Mouse (Mus musculus) heart, embryonic 13.5 days (tissue): Measurements from ENCODE around the gene Acsl5. TPM values are rescaled to one million over a fixed set of nuclear protein-coding genes. Genes with fewer than 3 reads are reported as not detected.

Experiments
- ATAC-seq: fragments of 200-750 bp; cut with Nextera tagmentation; 2 replicates; pipeline ENCODE4 v1.8.0; 2017; ENCODE audit warnings: moderate TSS enrichment; ENCODE audit not compliant: insufficient number of reproducible peaks, low FRiP score, low TSS enrichment; ENCODE audit errors: extremely low read depth
- H3K27ac ChIP-seq: fragments of 300-500 bp; sonication (generic); replicated peaks from 2 replicates; pipeline ENCODE4 v1.5.1; 2015; ENCODE audit warnings: moderate library complexity, mild to moderate bottlenecking, inconsistent platforms
- H3K27me3 ChIP-seq: fragments of 300-500 bp; sonication (generic); replicated peaks from 2 replicates; pipeline ENCODE4 v1.6.1; 2015; ENCODE audit warnings: mild to moderate bottlenecking, inconsistent platforms
- H3K36me3 ChIP-seq: fragments of 300-500 bp; sonication (generic); 2 replicates; pipeline ENCODE4 v1.6.1; 2015; ENCODE audit warnings: mild to moderate bottlenecking, inconsistent platforms
- H3K4me1 ChIP-seq: fragments of 300-500 bp; sonication (generic); 2 replicates; pipeline ENCODE4 v1.6.1; 2015; ENCODE audit warnings: inconsistent platforms
- H3K4me2 ChIP-seq: fragments of 300-500 bp; sonication (generic); 2 replicates; pipeline ENCODE4 v1.6.1; 2015; ENCODE audit warnings: inconsistent platforms, mild to moderate bottlenecking, moderate library complexity
- H3K4me3 ChIP-seq: fragments of 300-500 bp; sonication (generic); 2 replicates; pipeline ENCODE4 v1.5.1; 2015; ENCODE audit warnings: moderate library complexity, mild to moderate bottlenecking, inconsistent platforms
- H3K9ac ChIP-seq: fragments of 300-500 bp; sonication (generic); 2 replicates; pipeline ENCODE4 v1.6.1; 2015; ENCODE audit warnings: inconsistent platforms, mild to moderate bottlenecking, moderate library complexity
- H3K9me3 ChIP-seq: fragments of 300-500 bp; sonication (generic); 2 replicates; pipeline ENCODE4 v1.6.1; 2016; ENCODE audit warnings: inconsistent platforms
- WGBS: fragments of 180-500 bp; shearing (Covaris S2); methylation state at CpG from one replicate; pipeline ENCODE4 v1.1.7; 2015; ENCODE audit warnings: mixed read lengths; 5-methylcytosine and 5-hydroxymethylcytosine counted together
- polyA plus RNA-seq: library from polyadenylated mRNA; unstranded; fragments of >200 nt; fragmentation: Nextera tagmentation; extraction: Ambion mirVana; gene quantifications from 2 replicates; pipeline ENCODE4 v1.2.1, GENCODE M21; 2015

Gene Acsl5
- polyA plus RNA-seq, 1 experiment from 2014 or later = 32.9 TPM

GRCm38 (mm10) chr19:55218192-55218739 lies 33.5 kb upstream of the Acsl5 start:
- Histone ChIP-seq H3K4me3 (peak overlapping the region; percentile 56), H3K9me3 (no peaks in the 10 kb centered on the region), H3K27ac (no peak overlapping the region), H3K4me2 (peak overlapping the region; percentile 78), H3K4me1 (peaks cover 21% of the 10 kb centered on the region), H3K9ac (peak overlapping the region; percentile 75), H3K27me3 (0 out of 2 replicates have a peak, but pooled peaks cover 7% of the 10 kb centered on the region), H3K36me3 (no peaks in the 10 kb centered on the region)
- WGBS = 3% methylated on average over 20 of the region's 20 CpGs
- peak; percentile 31; the same call in 1 of the 2 replicates for ATAC-seq

GRCm38 (mm10) chr19:55218741-55219221 lies 33.0 kb upstream of the Acsl5 start:
- no peak; the same call in 1 of the 2 replicates for ATAC-seq
- H3K36me3 ChIP-seq = no peaks in the 10 kb centered on the region
- peaks cover 21% of the 10 kb centered on the region for H3K4me1 ChIP-seq
- peak overlapping the region; percentile 56 for H3K4me3 ChIP-seq
- H3K27me3 ChIP-seq = peaks cover 12% of the 10 kb centered on the region; the same call in 1 of the 2 replicates
- H3K9ac ChIP-seq = peak overlapping the region; percentile 75
- H3K4me2 ChIP-seq = peak overlapping the region; percentile 78
- no peaks in the 10 kb centered on the region for H3K9me3 ChIP-seq
- 9% methylated on average over 12 of the region's 12 CpGs for WGBS
- no peak overlapping the region for H3K27ac ChIP-seq

- Histone ChIP-seq H3K4me2 (peak overlapping the region; percentile 78), H3K4me1 (peaks cover 21% of the 10 kb centered on the region), H3K4me3 (no peak overlapping the region; the same call in 1 of the 2 replicates), H3K9me3 (no peaks in the 10 kb centered on the region), H3K36me3 (no peaks in the 10 kb centered on the region), H3K9ac (peak overlapping the region; percentile 75; the same call in 1 of the 2 replicates), H3K27me3 (peaks cover 12% of the 10 kb centered on the region; the same call in 1 of the 2 replicates), H3K27ac (no peak overlapping the region)
- ATAC-seq = no peak
- 62% methylated on average over 8 of the region's 8 CpGs for WGBS
Measured at GRCm38 (mm10) chr19:55219359-55219758, 32.4 kb upstream of the Acsl5 start.

- Histone ChIP-seq H3K9me3 (no peaks in the 10 kb centered on the region), H3K27ac (no peak overlapping the region), H3K36me3 (no peaks in the 10 kb centered on the region), H3K9ac (no peak overlapping the region), H3K27me3 (peaks cover 19% of the 10 kb centered on the region), H3K4me1 (peaks cover 21% of the 10 kb centered on the region), H3K4me3 (no peak overlapping the region), H3K4me2 (no peak overlapping the region)
- ATAC-seq = no peak
- WGBS = 75% methylated on average over 6 of the region's 6 CpGs
Measured at GRCm38 (mm10) chr19:55221208-55221607, 30.5 kb upstream of the Acsl5 start.

GRCm38 (mm10) chr19:55222268-55222667 lies 29.5 kb upstream of the Acsl5 start:
- no peaks in the 10 kb centered on the region for H3K36me3 ChIP-seq
- H3K27ac ChIP-seq = no peak overlapping the region
- no peak overlapping the region for H3K4me3 ChIP-seq
- H3K4me1 ChIP-seq = peaks cover 21% of the 10 kb centered on the region
- H3K4me2 ChIP-seq = no peak overlapping the region
- WGBS = 84% methylated on average over 9 of the region's 9 CpGs
- no peaks in the 10 kb centered on the region for H3K9me3 ChIP-seq
- H3K27me3 ChIP-seq = peaks cover 19% of the 10 kb centered on the region
- H3K9ac ChIP-seq = no peak overlapping the region
- ATAC-seq = no peak

GRCm38 (mm10) chr19:55226621-55227020 lies 25.1 kb upstream of the Acsl5 start:
- no peaks in the 10 kb centered on the region for H3K36me3 ChIP-seq
- peaks cover 19% of the 10 kb centered on the region for H3K27me3 ChIP-seq
- no peak for ATAC-seq
- H3K27ac ChIP-seq = no peak overlapping the region
- no peak overlapping the region for H3K4me2 ChIP-seq
- H3K9ac ChIP-seq = no peak overlapping the region
- H3K9me3 ChIP-seq = no peaks in the 10 kb centered on the region
- 63% methylated on average over 5 of the region's 5 CpGs for WGBS
- H3K4me3 ChIP-seq = no peak overlapping the region
- peaks cover 9% of the 10 kb centered on the region for H3K4me1 ChIP-seq

- no peak for ATAC-seq
- Histone ChIP-seq H3K4me1 (peaks cover 9% of the 10 kb centered on the region), H3K27ac (no peak overlapping the region), H3K4me2 (no peak overlapping the region), H3K9me3 (no peaks in the 10 kb centered on the region), H3K27me3 (peaks cover 17% of the 10 kb centered on the region), H3K9ac (no peak overlapping the region), H3K4me3 (no peak overlapping the region), H3K36me3 (no peaks in the 10 kb centered on the region)
- WGBS = 66% methylated on average over 7 of the region's 7 CpGs
Measured at GRCm38 (mm10) chr19:55227135-55227534, 24.6 kb upstream of the Acsl5 start.

GRCm38 (mm10) chr19:55231081-55231480 lies 20.7 kb upstream of the Acsl5 start:
- Histone ChIP-seq H3K36me3 (no peaks in the 10 kb centered on the region), H3K4me1 (peaks cover 5% of the 10 kb centered on the region), H3K9me3 (no peaks in the 10 kb centered on the region), H3K4me2 (no peak overlapping the region), H3K27me3 (no peaks in the 10 kb centered on the region; the same call in 1 of the 2 replicates), H3K27ac (no peak overlapping the region), H3K4me3 (no peak overlapping the region), H3K9ac (no peak overlapping the region)
- no peak for ATAC-seq
- WGBS = 61% methylated on average over 10 of the region's 10 CpGs

- Histone ChIP-seq H3K4me2 (no peak overlapping the region), H3K36me3 (no peaks in the 10 kb centered on the region), H3K4me1 (peaks cover 5% of the 10 kb centered on the region), H3K9ac (no peak overlapping the region), H3K9me3 (no peaks in the 10 kb centered on the region), H3K27me3 (no peaks in the 10 kb centered on the region), H3K27ac (0 out of 2 replicates have a peak overlapping the region, but pooled peaks have one; percentile 0), H3K4me3 (no peak overlapping the region)
- 40% methylated on average over 8 of the region's 8 CpGs for WGBS
- no peak for ATAC-seq
Measured at GRCm38 (mm10) chr19:55232136-55232535, 19.6 kb upstream of the Acsl5 start.

GRCm38 (mm10) chr19:55236026-55236425 lies 15.7 kb upstream of the Acsl5 start:
- H3K36me3 ChIP-seq = no peaks in the 10 kb centered on the region
- 46% methylated on average over 2 of the region's 2 CpGs for WGBS
- H3K4me3 ChIP-seq = no peak overlapping the region
- H3K27ac ChIP-seq = no peak overlapping the region
- no peaks in the 10 kb centered on the region for H3K9me3 ChIP-seq
- ATAC-seq = no peak
- no peak overlapping the region for H3K4me2 ChIP-seq
- H3K4me1 ChIP-seq = peaks cover 6% of the 10 kb centered on the region
- H3K9ac ChIP-seq = no peak overlapping the region
- H3K27me3 ChIP-seq = no peaks in the 10 kb centered on the region; the same call in 1 of the 2 replicates

GRCm38 (mm10) chr19:55236564-55236963 lies 15.2 kb upstream of the Acsl5 start:
- no peak overlapping the region for H3K4me3 ChIP-seq
- H3K4me2 ChIP-seq = no peak overlapping the region
- H3K9ac ChIP-seq = no peak overlapping the region
- no peaks in the 10 kb centered on the region for H3K9me3 ChIP-seq
- H3K27me3 ChIP-seq = no peaks in the 10 kb centered on the region; the same call in 1 of the 2 replicates
- H3K36me3 ChIP-seq = no peaks in the 10 kb centered on the region
- WGBS = 62% methylated on average over 5 of the region's 5 CpGs
- H3K27ac ChIP-seq = no peak overlapping the region
- ATAC-seq = no peak
- peaks cover 3% of the 10 kb centered on the region; the same call in 1 of the 2 replicates for H3K4me1 ChIP-seq
